Mouse (Mus musculus) kidney, adult 2 months (tissue): Measurements from ENCODE around the gene Cep63.

ENCODE experiments used
- CTCF ChIP-seq: fragments of 200-500 bp; conservative IDR thresholded peaks from 2 replicates; pipeline ENCODE4 v1.5.1; 2011; ENCODE audit warnings: low read depth, mild to moderate bottlenecking, control low read depth, low read length, moderate library complexity, mixed read lengths; ENCODE audit not compliant: insufficient read depth, insufficient read length
- POLR2A ChIP-seq: fragments of 200-500 bp; IDR thresholded peaks from one replicate; pipeline ENCODE4 v1.6.1; 2011; ENCODE audit warnings: low read depth, low read length, control low read depth

DNA sequence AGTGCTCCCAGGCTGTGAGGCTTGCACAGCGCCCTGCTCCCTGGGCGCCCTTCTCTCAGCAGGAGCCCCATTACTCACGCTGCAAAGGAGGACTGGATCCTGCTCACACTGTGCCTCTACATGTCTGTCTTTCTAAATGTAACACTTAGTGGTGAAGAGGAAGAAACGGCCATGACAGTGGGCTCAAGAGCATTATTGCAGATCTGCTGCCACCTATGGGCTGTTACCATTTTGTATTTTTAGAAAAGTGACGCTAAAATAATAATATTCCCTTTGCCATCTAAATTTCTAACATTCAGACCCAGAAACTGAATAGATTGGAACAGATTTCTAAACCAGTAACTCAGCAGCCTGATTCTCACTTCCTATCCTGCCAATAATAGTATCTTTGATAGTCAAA, 18.9 kb downstream of the Cep63 start:
- TF ChIP-seq POLR2A (no peak), CTCF (no peak)
